Mouse (Mus musculus): ENCODE measurements around the gene Zzz3.
A peak's percentile ranks its signal among the peaks of the same experiment; 100 is the strongest.

Gene Zzz3

GRCm38 (mm10) chr3:152466849-152467248 is 71.6 kb downstream of the Zzz3 start:
- no peak for DNase-seq (ENCODE audit: low read depth)

- no peak for DNase-seq (ENCODE audit: low read depth)
Measured at GRCm38 (mm10) chr3:152467312-152467711, 72.0 kb downstream of the Zzz3 start.

- DNase-seq (ENCODE audit: low read depth): no peak
Measured at GRCm38 (mm10) chr3:152468032-152468431, 72.8 kb downstream of the Zzz3 start.

GRCm38 (mm10) chr3:152468569-152469041 is 73.3 kb downstream of the Zzz3 start:
- DNase-seq (ENCODE audit: low read depth): no peak

- peak; percentile 80 for DNase-seq (ENCODE audit: low read depth)
Measured at GRCm38 (mm10) chr3:152469423-152470200, 74.3 kb downstream of the Zzz3 start.

GRCm38 (mm10) chr3:152470347-152470746 is 75.1 kb downstream of the Zzz3 start:
- no peak for DNase-seq (ENCODE audit: low read depth)

- DNase-seq (ENCODE audit: low read depth): no peak
Measured at GRCm38 (mm10) chr3:152472676-152473075, 77.4 kb downstream of the Zzz3 start.

- DNase-seq (ENCODE audit: low read depth): no peak
Measured at GRCm38 (mm10) chr3:152474582-152475277, 79.5 kb downstream of the Zzz3 start.

- no peak for DNase-seq (ENCODE audit: low read depth)
Measured at GRCm38 (mm10) chr3:152475278-152475669, 80.0 kb downstream of the Zzz3 start.

GRCm38 (mm10) chr3:152475894-152476293 is 80.6 kb downstream of the Zzz3 start:
- no peak for DNase-seq (ENCODE audit: low read depth)

- no peak for DNase-seq (ENCODE audit: low read depth)
Measured at GRCm38 (mm10) chr3:152477796-152478527, 82.7 kb downstream of the Zzz3 start.

- no peak for DNase-seq (ENCODE audit: low read depth)
Measured at GRCm38 (mm10) chr3:152478599-152479435, 83.5 kb downstream of the Zzz3 start.

- DNase-seq (ENCODE audit: low read depth): no peak
Measured at GRCm38 (mm10) chr3:152480336-152480735, 85.1 kb downstream of the Zzz3 start.

GRCm38 (mm10) chr3:152482182-152482581 is 86.9 kb downstream of the Zzz3 start:
- no peak for DNase-seq (ENCODE audit: low read depth)

- DNase-seq (ENCODE audit: low read depth): no peak
Measured at GRCm38 (mm10) chr3:152483800-152484199, 88.5 kb downstream of the Zzz3 start.

GRCm38 (mm10) chr3:152484206-152484605 is 88.9 kb downstream of the Zzz3 start:
- DNase-seq (ENCODE audit: low read depth): no peak

- DNase-seq (ENCODE audit: low read depth): no peak
Measured at GRCm38 (mm10) chr3:152488964-152489363, 93.7 kb downstream of the Zzz3 start.

- no peak for DNase-seq (ENCODE audit: low read depth)
Measured at GRCm38 (mm10) chr3:152490423-152490822, 95.2 kb downstream of the Zzz3 start.

GRCm38 (mm10) chr3:152492241-152492640 is 97.0 kb downstream of the Zzz3 start:
- DNase-seq (ENCODE audit: low read depth): no peak

GRCm38 (mm10) chr3:152493813-152494212 is 98.5 kb downstream of the Zzz3 start:
- no peak for DNase-seq (ENCODE audit: low read depth)

GRCm38 (mm10) chr3:152494667-152495360 is 99.5 kb downstream of the Zzz3 start:
- DNase-seq (ENCODE audit: low read depth): no peak
